Mouse (Mus musculus): ENCODE data around the gene Slc13a2.

Gene Slc13a2

GRCm38 (mm10) chr11:78355471-78356238, 66.4 kb downstream of the Slc13a2 start:
- peak in 1 of 2 experiments; percentile 77 for DNase-seq (ENCODE audit: low spot score in 2 of 2)

DNA sequence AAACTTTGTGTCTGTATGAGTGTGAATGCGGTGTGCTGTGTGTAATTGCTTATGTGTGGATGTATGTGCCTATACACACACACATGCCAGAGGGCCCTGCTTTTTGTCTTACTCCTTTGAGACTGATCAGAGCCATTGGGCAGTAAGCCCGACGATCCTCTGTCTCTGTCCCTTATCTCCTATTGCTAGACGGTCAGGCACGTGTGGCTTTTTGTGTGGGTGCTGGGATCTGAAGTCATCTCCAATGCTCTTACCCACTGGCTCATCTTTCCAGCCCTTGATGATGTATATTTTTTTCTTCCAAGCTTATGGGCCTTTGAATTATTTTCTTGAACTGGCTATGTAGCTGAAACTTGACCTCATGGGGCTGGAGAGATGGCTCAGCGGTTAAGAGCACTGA, 67.1 kb downstream of the Slc13a2 start:
- no peak for DNase-seq (ENCODE audit: low spot score in 2 of 2)

DNA sequence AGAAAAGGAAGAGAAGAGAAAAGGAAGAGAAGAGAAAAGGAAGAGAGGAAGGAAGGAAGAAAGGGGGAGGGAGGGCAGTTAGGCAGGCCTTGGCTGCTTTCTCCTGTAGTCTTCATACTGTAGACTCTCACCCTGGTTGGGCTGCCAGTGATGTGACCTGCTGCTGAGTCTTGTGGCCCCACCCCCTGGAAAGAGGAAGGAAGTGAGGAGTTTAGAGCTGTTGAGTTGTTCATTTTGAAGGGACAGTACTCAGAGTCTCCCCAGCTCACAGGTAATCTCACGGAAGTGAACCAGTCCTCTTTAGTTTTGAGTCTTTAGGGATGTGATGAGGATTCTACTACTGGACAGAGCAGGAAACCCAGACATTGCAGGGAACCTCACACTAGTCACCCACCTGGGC, 68.9 kb downstream of the Slc13a2 start:
- no peak for DNase-seq (ENCODE audit: low spot score in 2 of 2)

GRCm38 (mm10) chr11:78349441-78350358, 72.3 kb downstream of the Slc13a2 start:
- no peak for DNase-seq (ENCODE audit: low spot score in 2 of 2)

- DNase-seq (ENCODE audit: low spot score in 2 of 2), result no peak
Observed at GRCm38 (mm10) chr11:78348474-78348873, 73.5 kb downstream of the Slc13a2 start.

GRCm38 (mm10) chr11:78347908-78348307, 74.1 kb downstream of the Slc13a2 start:
- no peak for DNase-seq (ENCODE audit: low spot score in 2 of 2)

Measured in urinary bladder, postnatal 4 days (tissue).